Mouse (Mus musculus) E14TG2a.4 (cell line): ENCODE results near the gene Kcnd3.

Source experiments
- CTCF ChIP-seq: conservative IDR thresholded peaks from 2 replicates; pipeline ENCODE4 v1.5.1; 2014; ENCODE audit warnings: low read length
- POU5F1 ChIP-seq: IDR thresholded peaks from 2 replicates; pipeline ENCODE4 v1.6.1; 2014; ENCODE audit warnings: low read length, borderline replicate concordance

DNA sequence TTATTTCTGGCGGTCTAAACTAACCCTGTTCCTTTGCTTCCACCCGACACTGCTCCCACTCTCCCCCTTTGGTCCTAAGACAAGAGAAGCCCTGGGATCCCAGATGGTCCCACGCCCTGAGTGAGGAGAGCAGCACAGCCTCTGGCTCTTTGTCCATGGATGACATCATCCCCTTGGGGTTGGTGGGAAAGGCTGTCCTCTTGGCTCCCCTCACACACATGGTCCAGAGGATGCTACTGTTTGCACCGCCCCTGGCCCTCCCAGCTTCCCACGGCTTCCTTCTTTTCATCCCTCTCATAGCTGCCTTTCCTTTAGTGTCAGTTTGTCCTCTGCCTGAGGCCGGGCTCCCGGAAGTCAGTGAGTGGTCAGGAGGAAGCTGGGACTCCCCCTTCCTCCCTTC, 259.6 kb downstream of the Kcnd3 start:
- TF ChIP-seq CTCF, result no peak
- TF ChIP-seq POU5F1, result no peak
